Mouse (Mus musculus): ENCODE measurements around the gene Trappc6b.

GRCm38 (mm10) chr12:59013234-59013633 lies 48.0 kb downstream of the Trappc6b start, which contains the start of gene Gemin2:
- TF ChIP-seq CTCF (IDR thresholded peaks at IDR 0.05; ENCODE audit: insufficient read depth, low read depth, low read length): peak; percentile 7; the same call in 1 of the 2 replicates
- TF ChIP-seq POLR2A (IDR thresholded peaks at IDR 0.05; ENCODE audit: insufficient read depth, low read depth, low read length): peak; percentile 87
